Mouse (Mus musculus): ENCODE data around the gene Apoh. TPM values are rescaled to one million over a fixed set of nuclear protein-coding genes. Genes with fewer than 3 reads are reported as not detected.
A peak's percentile ranks its signal among the peaks of the same experiment; 100 is the strongest.

Gene Apoh
- 0.30 and 0.41 TPM in 2 replicates for polyA plus RNA-seq (2015; fragmentation: Nextera tagmentation; extraction: Ambion mirVana)

DNA sequence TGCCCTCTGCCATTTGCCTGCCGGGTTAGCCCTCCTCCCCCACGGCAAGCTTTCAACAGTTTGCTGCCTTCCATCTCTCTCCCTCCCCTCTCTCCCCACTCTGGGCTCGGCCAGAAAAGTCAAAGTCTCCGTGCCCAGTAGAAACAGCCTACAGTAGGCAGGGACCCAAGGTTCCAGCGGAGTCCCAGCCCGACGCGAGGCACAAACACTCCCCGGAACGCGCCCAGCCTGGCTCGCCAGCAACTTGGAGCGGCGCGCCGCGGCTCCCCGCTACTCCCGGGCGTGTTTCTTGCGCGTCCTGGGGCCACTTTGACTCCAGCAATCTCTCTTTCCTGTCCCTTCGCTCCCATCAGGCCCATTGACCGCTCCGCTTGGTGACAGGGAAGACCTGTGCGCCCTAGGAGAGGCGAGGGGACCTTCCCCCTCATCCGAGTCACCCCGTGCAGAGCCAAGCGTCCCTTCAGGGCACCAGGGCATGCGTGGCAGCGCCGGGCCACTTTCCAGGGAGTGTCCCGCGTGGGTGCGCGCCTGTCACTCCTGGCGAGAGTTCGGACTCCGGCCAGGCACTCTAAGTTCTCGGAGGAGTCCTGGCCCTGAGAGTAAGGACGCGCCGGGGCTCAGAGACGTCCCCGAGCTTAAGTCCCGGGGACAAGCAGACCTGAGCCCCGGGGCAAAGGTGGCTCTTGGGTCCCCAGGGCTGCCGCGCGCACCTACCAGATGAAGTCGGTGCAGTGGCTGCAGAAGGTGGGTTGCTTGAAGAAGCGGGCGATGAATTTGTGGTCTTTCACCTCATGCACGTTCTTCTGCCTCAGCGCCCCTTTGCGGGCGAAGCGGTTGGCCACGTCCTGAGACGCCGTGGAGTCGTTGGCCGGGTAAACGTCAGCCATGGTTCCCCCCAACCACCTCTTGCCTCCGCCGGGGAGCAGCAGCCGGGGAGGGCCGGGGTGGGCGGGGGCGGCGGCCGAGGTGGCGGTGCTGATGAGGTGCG, at the start of gene Apoh:
TSS of gene Apoh (plus strand) at position 574 of the 988 bp plus-strand sequence.
- Histone ChIP-seq H3K4me2 (ENCODE audit: low read length) (peak within 1 kb of the TSS; percentile 95), H3K4me1 (ENCODE audit: control insufficient read depth, insufficient read depth, low read length) (peaks cover 22% of the 10 kb centered on the region), H3K27ac (ENCODE audit: low read length) (peak within 1 kb of the TSS; percentile 92), H3K4me3 (ENCODE audit: low read depth, low read length) (peak within 1 kb of the TSS; percentile 79), H3K27me3 (ENCODE audit: control insufficient read depth, insufficient read depth, low read depth, low read length) (no peaks in the 10 kb centered on the region), H3K9me3 (replicated peaks; ENCODE audit: control insufficient read depth, low read length, poor library complexity, severe bottlenecking) (no peaks in the 10 kb centered on the region), H3K36me3 (ENCODE audit: control insufficient read depth, insufficient read depth, low read length) (no peaks in the 10 kb centered on the region), H3K9ac (ENCODE audit: low read depth, low read length) (peak within 1 kb of the TSS; percentile 96)
- WGBS, result under 1% methylated on average over 69 of the region's 75 CpGs
- peak; percentile 74 for ATAC-seq

DNA sequence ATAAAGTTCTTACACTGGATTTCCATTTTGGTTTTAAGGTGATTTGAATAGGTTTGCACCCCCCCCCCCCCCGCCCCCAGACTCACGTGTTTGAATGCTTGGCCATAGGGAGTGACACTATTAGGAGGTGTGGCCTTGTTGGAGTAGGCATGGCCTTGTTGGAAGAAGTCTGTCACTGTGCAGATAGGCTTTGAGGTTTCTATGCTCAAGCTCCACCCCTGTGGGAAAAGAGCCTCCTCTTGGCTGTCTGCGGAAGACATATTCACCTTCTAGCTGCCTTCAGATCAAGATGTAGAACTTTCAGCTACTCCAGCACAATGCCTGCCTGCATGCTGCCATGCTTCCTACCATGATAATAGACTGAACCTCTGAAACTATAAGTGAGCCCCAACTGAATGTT, 49.3 kb upstream of the Apoh start:
- Histone ChIP-seq H3K9me3 (replicated peaks; ENCODE audit: control insufficient read depth, low read length, poor library complexity, severe bottlenecking) (no peaks in the 10 kb centered on the region), H3K36me3 (ENCODE audit: control insufficient read depth, insufficient read depth, low read length) (no peaks in the 10 kb centered on the region), H3K9ac (ENCODE audit: low read depth, low read length) (no peak overlapping the region), H3K4me2 (ENCODE audit: low read length) (no peak overlapping the region), H3K4me1 (ENCODE audit: control insufficient read depth, insufficient read depth, low read length) (peaks cover 16% of the 10 kb centered on the region), H3K27ac (ENCODE audit: low read length) (no peak overlapping the region), H3K4me3 (ENCODE audit: low read depth, low read length) (no peak overlapping the region), H3K27me3 (ENCODE audit: control insufficient read depth, insufficient read depth, low read depth, low read length) (no peaks in the 10 kb centered on the region)
- ATAC-seq, result no peak
- WGBS, result 65% methylated on average over 3 of the region's 3 CpGs

DNA sequence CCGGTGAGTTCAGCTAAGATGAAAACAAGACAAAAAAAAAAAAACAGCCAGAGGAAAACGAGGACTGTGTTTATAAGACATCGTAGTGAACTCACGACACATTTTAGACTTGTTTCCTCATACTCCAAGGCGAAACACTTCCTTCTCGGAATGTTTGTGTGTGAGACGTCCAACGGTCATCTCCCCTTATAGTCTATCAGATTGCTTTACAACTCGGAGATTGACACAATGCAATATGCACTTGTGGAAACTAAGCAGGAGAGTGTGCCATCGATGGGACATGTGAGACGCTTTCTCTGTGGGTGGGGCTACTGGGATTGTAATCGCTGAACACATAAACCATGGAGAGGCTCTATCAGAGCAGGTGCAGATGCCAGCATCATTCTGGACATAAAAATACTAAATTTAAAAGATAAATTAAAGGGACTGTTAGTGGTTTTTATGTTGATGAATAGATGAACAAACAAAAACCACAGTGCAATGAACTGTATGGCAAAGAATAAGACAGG, 48.8 kb upstream of the Apoh start:
- Histone ChIP-seq H3K27me3 (ENCODE audit: control insufficient read depth, insufficient read depth, low read depth, low read length) (no peaks in the 10 kb centered on the region), H3K4me1 (ENCODE audit: control insufficient read depth, insufficient read depth, low read length) (peaks cover 16% of the 10 kb centered on the region)

DNA sequence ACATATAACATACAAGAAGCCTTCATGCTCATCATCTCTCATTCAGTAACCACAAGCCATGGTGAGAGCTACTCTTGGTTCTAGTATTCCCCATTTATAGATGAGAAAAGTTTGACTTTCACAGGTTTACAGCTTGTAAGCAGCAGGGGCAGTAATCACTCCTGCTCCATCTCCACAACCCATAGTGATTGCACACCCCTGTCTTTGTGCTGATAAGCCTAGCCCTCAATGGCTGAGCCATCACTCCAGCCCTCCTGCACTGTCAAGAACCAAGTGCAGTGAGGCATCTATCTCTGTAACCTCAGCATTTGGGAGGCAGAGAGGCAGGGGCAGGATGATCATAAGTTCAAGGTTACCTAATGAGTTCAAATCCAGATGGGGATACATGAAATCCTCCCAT, 47.8 kb upstream of the Apoh start:
- Histone ChIP-seq H3K27ac (ENCODE audit: low read length) (no peak overlapping the region), H3K4me3 (ENCODE audit: low read depth, low read length) (no peak overlapping the region), H3K4me1 (ENCODE audit: control insufficient read depth, insufficient read depth, low read length) (peaks cover 16% of the 10 kb centered on the region), H3K9ac (ENCODE audit: low read depth, low read length) (no peak overlapping the region), H3K9me3 (replicated peaks; ENCODE audit: control insufficient read depth, low read length, poor library complexity, severe bottlenecking) (no peaks in the 10 kb centered on the region), H3K27me3 (ENCODE audit: control insufficient read depth, insufficient read depth, low read depth, low read length) (no peaks in the 10 kb centered on the region), H3K36me3 (ENCODE audit: control insufficient read depth, insufficient read depth, low read length) (no peaks in the 10 kb centered on the region), H3K4me2 (ENCODE audit: low read length) (no peak overlapping the region)
- ATAC-seq, result no peak

More for the DNA sequence above, 48.8 kb upstream of the Apoh start:
- ATAC-seq, result no peak
- Histone ChIP-seq H3K36me3 (ENCODE audit: control insufficient read depth, insufficient read depth, low read length) (no peaks in the 10 kb centered on the region), H3K27ac (ENCODE audit: low read length) (no peak overlapping the region), H3K9ac (ENCODE audit: low read depth, low read length) (no peak overlapping the region), H3K4me2 (ENCODE audit: low read length) (no peak overlapping the region), H3K4me3 (ENCODE audit: low read depth, low read length) (no peak overlapping the region), H3K9me3 (replicated peaks; ENCODE audit: control insufficient read depth, low read length, poor library complexity, severe bottlenecking) (no peaks in the 10 kb centered on the region)
- 94% methylated on average over 12 of the region's 12 CpGs for WGBS

DNA sequence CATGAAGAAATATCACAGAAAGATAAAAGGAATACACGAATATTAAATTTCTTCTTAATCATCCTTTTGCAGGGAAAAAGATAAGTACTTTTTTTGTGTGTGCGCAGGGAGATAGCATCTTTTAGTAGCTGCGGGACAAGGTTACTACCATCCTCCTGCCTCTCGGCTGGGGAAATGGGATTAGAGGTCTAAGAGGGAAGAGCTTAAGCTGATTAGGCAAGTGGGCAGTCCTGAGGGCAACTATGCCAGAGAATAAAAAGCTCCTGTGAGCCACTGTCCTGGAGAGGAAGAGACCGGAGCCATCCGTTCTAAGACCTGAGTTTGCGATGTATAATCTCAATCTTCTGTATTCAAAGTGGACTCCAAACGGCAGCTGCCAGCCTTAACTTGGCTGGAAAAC, 45.2 kb upstream of the Apoh start:
- Histone ChIP-seq H3K4me2 (ENCODE audit: low read length) (no peak overlapping the region), H3K36me3 (ENCODE audit: control insufficient read depth, insufficient read depth, low read length) (no peaks in the 10 kb centered on the region), H3K9me3 (replicated peaks; ENCODE audit: control insufficient read depth, low read length, poor library complexity, severe bottlenecking) (no peaks in the 10 kb centered on the region), H3K9ac (ENCODE audit: low read depth, low read length) (no peak overlapping the region), H3K4me1 (ENCODE audit: control insufficient read depth, insufficient read depth, low read length) (peaks cover 16% of the 10 kb centered on the region), H3K27ac (ENCODE audit: low read length) (no peak overlapping the region), H3K4me3 (ENCODE audit: low read depth, low read length) (no peak overlapping the region), H3K27me3 (ENCODE audit: control insufficient read depth, insufficient read depth, low read depth, low read length) (no peaks in the 10 kb centered on the region)
- 23% methylated on average over 8 of the region's 8 CpGs for WGBS
- ATAC-seq, result no peak

DNA sequence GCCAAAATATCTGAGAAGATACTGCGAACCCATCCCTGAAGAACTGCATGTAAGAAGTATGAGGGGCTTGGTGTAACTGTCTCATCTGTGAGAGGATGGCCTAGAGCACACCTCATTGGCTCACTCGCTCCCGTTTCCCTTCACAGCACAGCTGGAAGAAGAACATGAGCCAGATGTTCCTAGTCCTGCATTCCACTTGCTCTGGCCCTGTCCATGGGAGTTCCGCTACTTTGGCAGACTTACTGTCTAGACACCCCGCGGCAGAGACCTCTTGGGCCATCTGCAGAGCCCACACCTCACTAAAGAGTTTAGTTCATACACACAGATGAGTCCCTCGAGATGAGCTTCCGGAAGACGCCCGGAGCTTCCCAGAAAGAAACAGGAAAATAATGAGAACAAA, 43.2 kb upstream of the Apoh start:
- no peak for ATAC-seq
- Histone ChIP-seq H3K36me3 (ENCODE audit: control insufficient read depth, insufficient read depth, low read length) (no peaks in the 10 kb centered on the region), H3K4me3 (ENCODE audit: low read depth, low read length) (no peak overlapping the region), H3K4me2 (ENCODE audit: low read length) (no peak overlapping the region), H3K9ac (ENCODE audit: low read depth, low read length) (no peak overlapping the region), H3K27me3 (ENCODE audit: control insufficient read depth, insufficient read depth, low read depth, low read length) (no peaks in the 10 kb centered on the region), H3K27ac (ENCODE audit: low read length) (no peak overlapping the region), H3K4me1 (ENCODE audit: control insufficient read depth, insufficient read depth, low read length) (peaks cover 16% of the 10 kb centered on the region), H3K9me3 (replicated peaks; ENCODE audit: control insufficient read depth, low read length, poor library complexity, severe bottlenecking) (no peaks in the 10 kb centered on the region)
- WGBS, result 89% methylated on average over 10 of the region's 10 CpGs

DNA sequence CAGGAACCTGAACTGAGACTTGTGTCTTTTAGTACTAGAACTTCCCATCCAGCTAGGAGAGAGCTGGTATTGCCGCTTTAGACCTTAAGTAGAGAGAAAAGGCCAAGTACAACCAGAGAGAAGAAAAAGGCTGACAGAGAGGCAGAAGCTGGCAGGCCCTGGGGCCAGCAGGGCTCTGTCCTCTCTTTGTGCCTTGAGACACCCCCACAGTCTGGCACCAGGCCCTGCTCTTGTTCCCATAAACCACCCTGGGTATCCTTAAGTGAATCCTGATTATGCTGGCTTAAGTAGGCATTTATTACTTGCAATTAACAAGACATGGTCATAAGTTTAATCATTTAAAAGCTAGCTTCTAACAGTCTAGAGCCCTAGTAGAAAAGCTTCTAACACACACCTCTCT, 42.7 kb upstream of the Apoh start:
- 87% methylated on average over 1 of the region's 1 CpGs for WGBS
- Histone ChIP-seq H3K4me3 (ENCODE audit: low read depth, low read length) (no peak overlapping the region), H3K27me3 (ENCODE audit: control insufficient read depth, insufficient read depth, low read depth, low read length) (no peaks in the 10 kb centered on the region), H3K9me3 (replicated peaks; ENCODE audit: control insufficient read depth, low read length, poor library complexity, severe bottlenecking) (no peaks in the 10 kb centered on the region), H3K9ac (ENCODE audit: low read depth, low read length) (no peak overlapping the region), H3K36me3 (ENCODE audit: control insufficient read depth, insufficient read depth, low read length) (no peaks in the 10 kb centered on the region), H3K27ac (ENCODE audit: low read length) (no peak overlapping the region), H3K4me2 (ENCODE audit: low read length) (no peak overlapping the region), H3K4me1 (ENCODE audit: control insufficient read depth, insufficient read depth, low read length) (peaks cover 16% of the 10 kb centered on the region)
- ATAC-seq, result no peak

DNA sequence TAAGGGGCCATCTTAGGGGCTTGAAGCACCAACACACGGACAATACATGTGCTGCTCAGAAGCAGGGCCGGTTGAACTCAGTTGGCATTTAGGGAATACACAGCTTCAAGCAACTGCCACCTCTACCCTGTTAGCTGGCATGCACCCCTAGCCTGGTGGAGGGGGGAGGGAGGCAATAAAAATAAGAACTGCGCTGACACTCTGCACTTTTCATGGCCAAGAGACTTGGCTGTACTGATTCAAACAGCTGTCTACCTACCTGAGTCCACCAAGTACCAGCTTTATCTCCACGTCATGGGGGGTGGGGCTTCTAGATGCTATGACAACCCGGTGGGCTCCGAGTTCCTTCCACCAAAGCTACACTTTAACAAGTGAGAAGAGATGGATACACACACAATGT, 42.1 kb upstream of the Apoh start:
- 77% methylated on average over 6 of the region's 6 CpGs for WGBS
- no peaks in the 10 kb centered on the region for H3K9me3 ChIP-seq (replicated peaks; ENCODE audit: control insufficient read depth, low read length, poor library complexity, severe bottlenecking)
- H3K4me3 ChIP-seq (ENCODE audit: low read depth, low read length), result no peak overlapping the region
- H3K27me3 ChIP-seq (ENCODE audit: control insufficient read depth, insufficient read depth, low read depth, low read length), result no peaks in the 10 kb centered on the region
- no peak overlapping the region for H3K27ac ChIP-seq (ENCODE audit: low read length)
- no peaks in the 10 kb centered on the region for H3K36me3 ChIP-seq (ENCODE audit: control insufficient read depth, insufficient read depth, low read length)
- H3K4me1 ChIP-seq (ENCODE audit: control insufficient read depth, insufficient read depth, low read length), result peaks cover 16% of the 10 kb centered on the region
- no peak overlapping the region for H3K4me2 ChIP-seq (ENCODE audit: low read length)
- H3K9ac ChIP-seq (ENCODE audit: low read depth, low read length), result no peak overlapping the region
- no peak for ATAC-seq

DNA sequence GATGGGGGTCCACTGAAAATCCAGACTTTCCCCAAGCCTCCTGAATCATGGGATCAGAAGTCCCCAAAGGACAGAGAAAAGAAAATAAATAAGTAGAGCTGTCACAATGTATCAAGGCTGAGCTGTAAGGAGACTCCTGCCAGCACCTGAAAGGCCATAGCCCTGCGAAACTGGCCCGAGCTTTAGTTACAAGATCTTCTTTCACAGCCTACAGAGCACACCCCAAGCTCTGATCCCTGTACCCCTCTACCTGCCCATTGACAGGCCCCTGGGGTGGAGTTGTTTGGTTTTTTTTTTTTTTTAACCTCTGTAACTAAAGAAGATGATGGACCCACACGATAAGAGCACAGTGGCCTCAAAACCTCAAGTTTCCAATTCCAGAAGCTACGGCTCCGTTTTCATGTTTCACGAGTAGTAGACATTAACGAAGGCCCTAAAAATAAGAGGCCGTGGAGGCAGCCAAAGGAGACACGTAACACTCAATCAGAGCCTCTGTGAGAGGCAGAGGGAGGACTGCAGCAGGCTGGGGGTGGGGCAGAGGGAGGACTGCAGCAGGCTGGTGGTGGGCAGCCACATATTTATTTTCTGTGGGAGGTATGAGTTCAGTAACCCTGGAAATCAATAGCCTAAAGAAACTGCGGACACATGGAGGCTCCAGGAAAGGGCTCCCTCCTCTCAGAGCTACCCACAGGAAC, 41.2 kb upstream of the Apoh start:
- H3K27ac ChIP-seq (ENCODE audit: low read length), result no peak overlapping the region
- no peaks in the 10 kb centered on the region for H3K9me3 ChIP-seq (replicated peaks; ENCODE audit: control insufficient read depth, low read length, poor library complexity, severe bottlenecking)
- ATAC-seq, result no peak
- H3K36me3 ChIP-seq (ENCODE audit: control insufficient read depth, insufficient read depth, low read length), result no peaks in the 10 kb centered on the region
- H3K4me1 ChIP-seq (ENCODE audit: control insufficient read depth, insufficient read depth, low read length), result peaks cover 15% of the 10 kb centered on the region
- H3K4me2 ChIP-seq (ENCODE audit: low read length), result no peak overlapping the region
- 86% methylated on average over 10 of the region's 10 CpGs for WGBS
- H3K9ac ChIP-seq (ENCODE audit: low read depth, low read length), result no peak overlapping the region
- no peaks in the 10 kb centered on the region for H3K27me3 ChIP-seq (ENCODE audit: control insufficient read depth, insufficient read depth, low read depth, low read length)
- no peak overlapping the region for H3K4me3 ChIP-seq (ENCODE audit: low read depth, low read length)
